Mouse (Mus musculus) hindbrain, embryonic 16.5 days (tissue): Measurements from ENCODE around the gene Faim. TPM values are rescaled to one million over a fixed set of nuclear protein-coding genes. Genes with fewer than 3 reads are reported as not detected.

ENCODE experiments used
- polyA plus RNA-seq: library from polyadenylated mRNA; unstranded; fragments of >200 nt; fragmentation: Nextera tagmentation; extraction: Ambion mirVana; gene quantifications from 2 replicates; pipeline ENCODE4 v1.2.1, GENCODE M21; 2015

Gene Faim
- polyA plus RNA-seq, 1 experiment from 2014 or later = 115 TPM

Other genes starting within 250 kb of the Faim start
- 0.18 TPM in 1 of 2 replicates, not detected in the other for gene Prr23a1, start 143.9 kb upstream of the Faim start, polyA plus RNA-seq
- gene Prr23a2, start 129.9 kb upstream of the Faim start, polyA plus RNA-seq = not detected in 2 replicates
- gene Prr23a3, start 121.6 kb upstream of the Faim start, polyA plus RNA-seq = 0.16 TPM in 1 of 2 replicates, not detected in the other
- gene 7420426K07Rik, start 83.3 kb upstream of the Faim start, polyA plus RNA-seq = not detected in 2 replicates
- gene Foxl2, start 31.1 kb upstream of the Faim start, polyA plus RNA-seq = 0.24 and 0.45 TPM in 2 replicates
- 0.10 and 0.16 TPM in 2 replicates for gene Gm1123, start 49.3 kb downstream of the Faim start, polyA plus RNA-seq
- gene Pik3cb, start 154.2 kb downstream of the Faim start, polyA plus RNA-seq = 2.1 and 2.9 TPM in 2 replicates